Mouse (Mus musculus): ENCODE results near the gene Zfp366. TPM values are rescaled to one million over a fixed set of nuclear protein-coding genes. Genes with fewer than 3 reads are reported as not detected.

The Zfp366 gene
- polyA plus RNA-seq, 1 experiment from 2014 or later: 0.10 TPM

DNA sequence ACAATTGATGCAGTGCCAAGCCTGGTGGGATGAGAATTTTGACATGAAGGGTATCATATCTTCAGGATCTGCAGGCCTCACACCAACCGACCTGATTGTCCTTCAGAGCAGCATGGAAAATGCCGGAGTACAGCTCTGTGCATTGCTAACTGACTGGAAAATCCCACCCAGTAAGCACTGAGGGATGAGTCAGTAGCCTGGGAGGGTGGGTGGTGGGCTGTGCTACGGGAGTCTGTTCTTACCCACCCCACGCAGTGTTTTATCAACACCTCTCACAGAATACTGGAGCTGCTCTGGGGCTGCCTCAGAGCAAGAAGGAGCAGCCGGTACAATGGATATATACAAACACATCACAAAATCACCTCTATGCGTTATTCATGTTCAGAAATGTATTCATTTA lies 79.9 kb downstream of the Zfp366 start:
- ATAC-seq: no peak
- Histone ChIP-seq H3K27ac (no peak overlapping the region), H3K9ac (no peak overlapping the region), H3K9me3 (replicated peaks) (no peaks in the 10 kb centered on the region), H3K4me3 (no peak overlapping the region), H3K4me1 (no peaks in the 10 kb centered on the region), H3K27me3 (replicated peaks) (0 out of 2 replicates have a peak, but pooled peaks cover 3% of the 10 kb centered on the region), H3K36me3 (no peaks in the 10 kb centered on the region), H3K4me2 (no peak overlapping the region)
- WGBS (ENCODE audit: insufficient replicate concordance): 60% methylated on average over 6 of the region's 6 CpGs

DNA sequence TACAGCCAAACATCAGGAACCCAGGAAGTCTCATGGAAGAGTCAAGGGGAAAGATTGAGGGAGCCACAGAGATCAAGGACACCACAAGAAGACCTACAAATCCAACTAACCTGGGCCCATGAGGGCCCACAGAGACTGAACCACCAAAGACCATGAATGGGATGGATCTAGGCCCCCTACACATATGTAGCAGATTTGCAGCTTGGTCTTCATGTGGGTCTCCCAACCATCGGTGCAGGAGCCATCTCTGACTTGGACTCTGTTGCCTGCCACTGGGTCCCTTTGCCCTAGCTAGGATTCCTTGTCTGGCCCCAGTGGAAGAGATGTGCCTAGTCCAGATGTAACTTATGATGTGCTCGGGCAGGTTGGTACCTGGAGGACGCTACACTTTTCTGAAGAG lies 87.4 kb downstream of the Zfp366 start:
- H3K9ac ChIP-seq: no peak overlapping the region
- no peak overlapping the region for H3K4me3 ChIP-seq
- H3K27me3 ChIP-seq (replicated peaks): no peaks in the 10 kb centered on the region
- H3K4me1 ChIP-seq: no peaks in the 10 kb centered on the region
- no peak overlapping the region for H3K4me2 ChIP-seq
- no peak for ATAC-seq
- 75% methylated on average over 3 of the region's 3 CpGs for WGBS (ENCODE audit: insufficient replicate concordance)
- H3K36me3 ChIP-seq: no peaks in the 10 kb centered on the region
- 0 out of 2 replicates have a peak, but pooled peaks cover 3% of the 10 kb centered on the region for H3K9me3 ChIP-seq (replicated peaks)
- no peak overlapping the region for H3K27ac ChIP-seq

DNA sequence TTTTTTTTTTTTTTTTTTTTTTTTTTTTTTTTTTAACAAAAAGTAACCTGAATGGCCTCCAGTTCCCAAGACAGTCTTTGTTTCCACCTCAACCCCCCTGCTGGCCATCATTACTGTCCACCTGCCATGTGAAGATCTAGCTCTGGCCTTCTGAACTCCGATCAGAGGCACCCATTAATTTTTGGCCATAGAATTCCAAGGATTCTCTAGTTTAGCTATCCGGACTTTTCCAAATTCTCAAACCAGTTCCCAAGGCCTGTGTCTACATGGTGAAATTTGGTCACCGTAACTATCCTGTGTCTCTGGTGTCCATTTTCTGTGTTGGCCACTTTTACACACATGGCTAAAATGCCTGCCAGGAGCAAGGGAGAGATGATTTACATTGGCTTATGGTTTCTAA lies 92.9 kb downstream of the Zfp366 start:
- no peak for ATAC-seq
- Histone ChIP-seq H3K4me3 (no peak overlapping the region), H3K27me3 (replicated peaks) (no peaks in the 10 kb centered on the region), H3K27ac (no peak overlapping the region), H3K4me2 (no peak overlapping the region), H3K36me3 (no peaks in the 10 kb centered on the region), H3K9me3 (replicated peaks) (0 out of 2 replicates have a peak, but pooled peaks cover 3% of the 10 kb centered on the region), H3K4me1 (no peaks in the 10 kb centered on the region), H3K9ac (no peak overlapping the region)
- 75% methylated on average over 3 of the region's 3 CpGs for whole genome bisulfite sequencing (ENCODE audit: insufficient replicate concordance)

DNA sequence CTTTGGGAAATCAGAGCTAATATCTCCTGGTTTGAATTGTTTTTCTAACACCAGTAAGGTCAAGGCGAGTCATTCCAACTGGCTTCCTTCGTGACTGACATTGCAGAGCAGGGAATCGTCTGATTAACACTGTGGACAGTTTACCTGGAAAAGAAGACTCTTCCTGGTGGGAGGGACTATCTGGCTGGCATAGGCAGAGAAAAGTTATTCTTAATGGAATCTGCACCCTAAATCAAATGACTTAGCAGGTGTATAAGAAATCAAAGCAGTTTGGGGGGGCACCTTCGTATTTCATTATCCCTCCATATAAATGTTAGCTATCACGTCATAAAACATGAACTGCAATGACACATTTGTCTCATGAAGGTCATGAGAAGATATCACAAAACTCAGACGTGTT lies 93.9 kb downstream of the Zfp366 start:
- Histone ChIP-seq H3K4me2 (no peak overlapping the region), H3K36me3 (no peaks in the 10 kb centered on the region), H3K27me3 (replicated peaks) (no peaks in the 10 kb centered on the region), H3K9ac (no peak overlapping the region), H3K4me3 (no peak overlapping the region), H3K27ac (no peak overlapping the region), H3K9me3 (replicated peaks) (no peaks in the 10 kb centered on the region), H3K4me1 (no peaks in the 10 kb centered on the region)
- WGBS (ENCODE audit: insufficient replicate concordance): 68% methylated on average over 6 of the region's 6 CpGs
- ATAC-seq: no peak

DNA sequence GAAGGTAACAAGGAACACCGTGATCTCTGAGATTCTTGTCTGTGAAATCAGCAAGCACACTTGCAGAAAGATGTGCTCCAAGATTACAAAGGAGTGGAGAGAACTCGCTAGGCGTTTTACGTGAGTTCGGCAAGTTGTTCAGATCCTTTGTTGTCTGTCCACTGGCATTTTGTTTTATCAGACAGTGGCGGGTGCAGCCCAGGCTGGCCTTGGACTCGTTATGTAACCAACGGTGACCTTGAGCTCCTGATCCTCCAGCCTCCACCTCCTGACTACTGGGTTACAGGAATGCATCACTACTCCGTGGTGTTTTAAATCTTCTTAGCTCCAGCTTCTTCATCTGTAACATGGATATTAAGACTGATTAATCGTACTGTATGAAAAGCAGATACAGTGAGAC lies 94.7 kb downstream of the Zfp366 start:
- no peaks in the 10 kb centered on the region for H3K4me1 ChIP-seq
- no peaks in the 10 kb centered on the region for H3K36me3 ChIP-seq
- no peak for ATAC-seq
- H3K27me3 ChIP-seq (replicated peaks): no peaks in the 10 kb centered on the region
- no peaks in the 10 kb centered on the region for H3K9me3 ChIP-seq (replicated peaks)
- no peak overlapping the region for H3K9ac ChIP-seq
- H3K4me3 ChIP-seq: no peak overlapping the region
- no peak overlapping the region for H3K4me2 ChIP-seq
- WGBS (ENCODE audit: insufficient replicate concordance): 62% methylated on average over 10 of the region's 10 CpGs
- H3K27ac ChIP-seq: no peak overlapping the region

DNA sequence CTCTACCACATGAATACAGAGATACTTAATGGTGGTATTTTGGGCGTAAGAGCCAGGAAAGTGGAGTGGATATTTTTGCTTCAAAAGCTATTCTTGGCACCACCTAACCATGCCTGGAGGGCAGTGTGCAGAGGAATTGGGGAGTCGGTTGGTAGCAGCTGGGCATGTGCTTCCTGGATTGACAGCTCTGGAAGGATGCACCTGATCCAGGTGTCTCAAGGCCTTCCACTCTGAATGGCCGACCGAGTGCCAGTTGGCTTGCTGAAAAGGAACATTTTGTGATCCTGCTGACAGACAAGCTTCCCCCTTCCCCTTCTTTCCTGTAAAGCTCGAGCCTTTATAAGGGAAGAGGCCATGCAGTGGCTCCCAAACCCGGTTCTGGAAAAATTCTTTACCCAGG lies 98.3 kb downstream of the Zfp366 start:
- no peaks in the 10 kb centered on the region for H3K9me3 ChIP-seq (replicated peaks)
- H3K27ac ChIP-seq: no peak overlapping the region
- H3K4me3 ChIP-seq: no peak overlapping the region
- H3K9ac ChIP-seq: no peak overlapping the region
- ATAC-seq: no peak
- 55% methylated on average over 6 of the region's 6 CpGs for WGBS (ENCODE audit: insufficient replicate concordance)
- no peak overlapping the region for H3K4me2 ChIP-seq
- no peaks in the 10 kb centered on the region for H3K27me3 ChIP-seq (replicated peaks)
- no peaks in the 10 kb centered on the region for H3K36me3 ChIP-seq
- H3K4me1 ChIP-seq: no peaks in the 10 kb centered on the region

DNA sequence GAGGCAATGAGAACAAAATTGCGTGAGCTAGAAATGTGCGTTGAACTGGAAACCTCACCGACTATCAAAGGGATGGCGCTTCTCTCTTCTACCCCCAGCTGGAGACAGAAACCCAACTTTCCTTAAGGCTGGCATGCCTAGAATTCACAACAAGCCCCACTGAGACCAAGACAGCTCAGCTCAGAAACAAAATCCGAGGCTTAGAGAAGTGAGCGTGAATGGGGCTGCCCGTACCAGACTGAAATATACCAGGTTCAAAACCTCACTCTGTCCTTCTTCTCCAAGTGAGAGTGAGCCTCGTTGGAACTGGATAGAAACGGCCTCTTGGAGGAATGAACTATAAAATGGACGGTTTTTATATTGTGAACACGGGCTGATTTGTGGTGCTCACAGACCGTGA lies 99.3 kb downstream of the Zfp366 start:
- no peak overlapping the region for H3K4me3 ChIP-seq
- H3K36me3 ChIP-seq: no peaks in the 10 kb centered on the region
- no peak overlapping the region for H3K9ac ChIP-seq
- no peaks in the 10 kb centered on the region for H3K4me1 ChIP-seq
- H3K9me3 ChIP-seq (replicated peaks): no peaks in the 10 kb centered on the region
- ATAC-seq: no peak
- no peak overlapping the region for H3K4me2 ChIP-seq
- H3K27ac ChIP-seq: no peak overlapping the region
- WGBS (ENCODE audit: insufficient replicate concordance): 82% methylated on average over 12 of the region's 12 CpGs
- no peaks in the 10 kb centered on the region for H3K27me3 ChIP-seq (replicated peaks)

DNA sequence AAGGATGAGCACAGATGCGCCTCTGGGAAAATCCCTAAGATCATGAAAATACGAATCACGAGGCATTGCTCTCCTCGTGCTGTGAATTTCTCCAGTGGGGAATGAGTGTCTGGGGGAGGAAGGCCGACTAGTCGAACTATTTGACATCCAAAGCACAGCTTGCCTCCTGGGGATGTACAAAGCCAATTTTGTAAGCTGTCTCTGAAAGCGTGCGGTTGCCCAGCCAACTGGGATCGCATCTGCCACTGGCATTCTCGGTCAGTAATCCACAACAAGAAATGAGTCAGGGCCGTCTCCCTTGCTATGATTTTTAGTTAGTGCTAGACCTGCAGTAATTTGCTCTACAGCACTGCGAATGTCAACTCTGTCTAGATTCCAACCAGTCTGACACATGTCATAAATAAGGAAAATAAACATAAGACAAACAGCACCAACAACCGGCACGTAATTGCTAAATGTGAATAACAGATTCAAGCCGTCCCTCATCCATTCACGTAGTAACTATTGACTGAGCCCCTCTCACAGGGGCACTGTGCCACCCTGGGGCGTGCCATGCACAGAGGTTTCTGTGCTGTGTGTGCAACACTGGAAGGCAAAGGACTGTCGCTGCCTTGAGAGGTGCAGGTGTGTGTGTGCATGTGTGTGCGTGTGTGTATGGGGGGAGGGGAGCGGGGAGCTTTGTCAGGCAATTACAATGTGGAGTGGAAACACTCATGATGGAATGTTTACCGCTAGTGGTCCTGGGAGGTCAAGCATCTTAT lies 100.0 kb downstream of the Zfp366 start:
- Histone ChIP-seq H3K4me2 (no peak overlapping the region), H3K27ac (no peak overlapping the region), H3K4me3 (no peak overlapping the region), H3K4me1 (no peaks in the 10 kb centered on the region), H3K9ac (no peak overlapping the region), H3K36me3 (no peaks in the 10 kb centered on the region), H3K27me3 (replicated peaks) (no peaks in the 10 kb centered on the region), H3K9me3 (replicated peaks) (no peaks in the 10 kb centered on the region)
- ATAC-seq: no peak
- WGBS (ENCODE audit: insufficient replicate concordance): 83% methylated on average over 21 of the region's 21 CpGs

DNA sequence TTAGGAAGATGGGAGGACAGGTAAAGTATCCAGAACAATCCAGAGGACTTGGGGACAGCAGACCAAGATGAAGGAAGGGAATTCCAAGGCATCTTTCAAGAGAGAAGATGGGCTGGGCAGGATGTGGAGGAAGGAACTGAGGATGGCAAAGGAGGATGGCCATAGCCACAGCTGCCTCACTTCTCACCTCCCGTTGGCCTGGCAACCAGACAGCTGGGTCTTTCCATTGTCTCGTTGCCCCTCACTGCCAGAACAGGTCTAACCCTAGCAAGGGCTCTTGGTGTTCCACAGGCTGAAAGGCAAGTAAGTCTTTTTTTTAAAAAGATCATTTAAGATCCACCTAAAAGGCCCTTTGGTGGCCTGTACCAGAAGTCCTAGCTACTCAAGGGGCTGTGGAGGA lies 100.6 kb downstream of the Zfp366 start:
- 41% methylated on average over 2 of the region's 2 CpGs for WGBS (ENCODE audit: insufficient replicate concordance)

DNA sequence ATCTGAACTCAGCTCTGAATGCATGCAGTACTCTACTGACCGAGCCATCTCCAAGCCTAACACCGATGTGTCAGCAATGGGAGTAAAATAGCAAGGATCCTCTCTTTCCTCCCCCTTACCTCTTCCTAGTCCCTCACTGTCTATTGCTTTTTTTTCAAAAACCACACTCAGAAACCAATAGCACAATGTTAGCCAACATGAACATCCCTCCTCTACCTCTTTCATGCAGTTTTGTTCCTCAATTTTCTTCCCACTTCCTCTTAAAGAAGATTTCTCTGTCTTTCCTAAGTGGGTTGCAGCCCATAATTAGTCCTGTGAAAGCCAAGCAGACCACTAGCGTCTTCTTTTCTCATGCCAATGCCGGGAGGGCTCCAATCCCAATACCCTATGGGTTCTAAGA lies 102.6 kb downstream of the Zfp366 start:
- H3K27ac ChIP-seq: no peak overlapping the region
- H3K36me3 ChIP-seq: no peaks in the 10 kb centered on the region
- 42% methylated on average over 4 of the region's 4 CpGs for WGBS (ENCODE audit: insufficient replicate concordance)
- no peaks in the 10 kb centered on the region for H3K4me1 ChIP-seq
- ATAC-seq: no peak
- no peak overlapping the region for H3K9ac ChIP-seq
- no peak overlapping the region for H3K4me3 ChIP-seq
- no peak overlapping the region for H3K4me2 ChIP-seq
- no peaks in the 10 kb centered on the region for H3K27me3 ChIP-seq (replicated peaks)
- no peaks in the 10 kb centered on the region for H3K9me3 ChIP-seq (replicated peaks)

More for the DNA sequence above, 100.6 kb downstream of the Zfp366 start:
- Histone ChIP-seq H3K4me1 (no peaks in the 10 kb centered on the region), H3K9me3 (replicated peaks) (no peaks in the 10 kb centered on the region), H3K36me3 (no peaks in the 10 kb centered on the region), H3K9ac (no peak overlapping the region), H3K4me3 (no peak overlapping the region), H3K4me2 (no peak overlapping the region), H3K27me3 (replicated peaks) (no peaks in the 10 kb centered on the region), H3K27ac (no peak overlapping the region)
- ATAC-seq: no peak

DNA sequence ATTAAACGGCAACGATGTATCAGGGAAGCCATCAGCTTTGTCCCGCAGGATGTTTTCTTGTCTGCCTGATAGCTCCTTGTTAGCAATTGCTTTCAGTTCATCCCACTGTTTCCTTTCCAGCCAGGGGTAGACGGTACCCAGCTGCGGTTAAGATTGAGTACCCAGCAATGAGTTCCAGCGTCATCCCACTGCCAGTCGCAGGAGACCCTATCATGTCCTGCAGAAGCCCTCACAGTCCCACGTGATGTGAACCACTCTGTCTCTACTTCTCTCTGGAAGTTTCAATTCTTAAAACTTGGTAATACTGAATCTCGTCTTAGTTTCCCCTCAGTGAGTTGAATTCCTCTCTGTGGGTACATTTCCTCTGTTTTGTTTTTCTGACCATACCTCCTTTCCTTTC lies 103.2 kb downstream of the Zfp366 start:
- Histone ChIP-seq H3K27ac (no peak overlapping the region), H3K4me2 (no peak overlapping the region), H3K4me3 (no peak overlapping the region), H3K27me3 (replicated peaks) (no peaks in the 10 kb centered on the region), H3K4me1 (no peaks in the 10 kb centered on the region), H3K9me3 (replicated peaks) (no peaks in the 10 kb centered on the region), H3K9ac (no peak overlapping the region), H3K36me3 (no peaks in the 10 kb centered on the region)
- WGBS (ENCODE audit: insufficient replicate concordance): 58% methylated on average over 9 of the region's 9 CpGs
- ATAC-seq: no peak

DNA sequence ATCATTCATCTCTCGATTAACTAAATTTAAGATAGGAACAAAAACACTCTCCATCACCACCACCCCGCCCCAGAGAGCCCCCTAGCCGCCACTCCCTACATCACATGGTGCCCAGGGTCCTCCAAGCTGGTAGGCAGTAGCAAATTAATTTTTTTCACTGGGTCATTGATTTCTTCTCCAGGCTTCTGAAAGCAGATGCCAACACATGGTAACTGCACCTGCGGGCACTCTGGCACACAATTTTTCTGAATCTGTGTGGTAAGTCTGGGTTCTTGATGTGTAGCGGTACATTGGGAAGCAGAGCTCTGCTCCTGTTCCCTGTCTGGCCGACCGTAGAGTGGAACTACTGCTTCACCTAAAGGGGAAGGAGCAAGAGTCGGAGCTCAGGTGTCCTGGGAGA lies 106.1 kb downstream of the Zfp366 start:
- Histone ChIP-seq H3K36me3 (no peaks in the 10 kb centered on the region), H3K4me1 (no peaks in the 10 kb centered on the region), H3K9me3 (replicated peaks) (no peaks in the 10 kb centered on the region), H3K27me3 (replicated peaks) (no peaks in the 10 kb centered on the region), H3K4me3 (no peak overlapping the region), H3K9ac (no peak overlapping the region), H3K27ac (no peak overlapping the region), H3K4me2 (no peak overlapping the region)
- no peak for ATAC-seq
- WGBS (ENCODE audit: insufficient replicate concordance): 68% methylated on average over 8 of the region's 8 CpGs

DNA sequence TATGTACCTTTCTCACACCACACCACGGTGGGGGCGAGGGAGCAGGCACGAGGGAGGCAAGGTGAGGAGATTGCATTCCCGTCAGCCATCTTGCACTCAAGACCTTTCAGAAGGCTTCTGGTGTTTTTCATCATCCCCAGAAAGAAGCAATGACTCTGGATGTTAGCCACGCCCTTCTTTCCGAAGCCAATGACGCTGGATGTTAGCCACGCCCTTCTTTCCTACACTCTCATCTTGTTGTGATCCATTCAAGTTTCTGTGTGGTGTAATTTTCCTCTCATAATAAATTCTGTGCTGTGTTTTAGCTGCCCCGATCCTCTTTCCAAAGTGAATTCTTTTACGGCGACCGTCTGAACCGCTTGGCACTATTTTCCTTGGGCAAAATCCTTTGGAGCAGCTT lies 109.6 kb downstream of the Zfp366 start:
- Histone ChIP-seq H3K27me3 (replicated peaks) (no peaks in the 10 kb centered on the region), H3K4me1 (no peaks in the 10 kb centered on the region), H3K27ac (no peak overlapping the region), H3K4me2 (no peak overlapping the region), H3K4me3 (no peak overlapping the region), H3K9ac (no peak overlapping the region), H3K9me3 (replicated peaks) (no peaks in the 10 kb centered on the region), H3K36me3 (no peaks in the 10 kb centered on the region)
- 88% methylated on average over 13 of the region's 13 CpGs for WGBS (ENCODE audit: insufficient replicate concordance)
- ATAC-seq: no peak

All from liver, embryonic 12.5 days (tissue).